In genomic region chr19:18548668-18549067, GRCm38 (mm10) we compare ENCODE assay signal across 9 mouse cellular contexts.
A peak's percentile ranks its signal among the peaks of the same experiment; 100 is the strongest.
DNase-seq lines count a peak whose midpoint lies in the region; ATAC-seq and TF ChIP-seq lines count a peak whose summit lies in the region.
"Had no signal": no experiment of that assay in that cellular context is flagged by ENCODE, and none has a peak within 500 bp of the region (broad histone marks: within the 10 kb centered on the region; RNA-seq: fewer than 3 reads in every experiment).

No protein-coding gene starts in this region.

- H3K9ac ChIP-seq in intestine, postnatal 0 days (ENCODE audit: low read depth, low read length): no peak overlapping the region
- H3K9ac ChIP-seq in intestine, embryonic 15.5 days: no peak overlapping the region
- H3K9ac ChIP-seq in embryonic facial prominence, embryonic 14.5 days (ENCODE audit: low read depth, low read length): no peak overlapping the region
- H3K9ac ChIP-seq in hindbrain, embryonic 16.5 days (ENCODE audit: low read depth, low read length): no peak overlapping the region
- no peak overlapping the region for H3K9ac ChIP-seq in midbrain, embryonic 16.5 days (ENCODE audit: low read depth, low read length)
- H3K9ac ChIP-seq: embryonic facial prominence, embryonic 12.5 days had no signal

- no peak overlapping the region for H3K4me3 ChIP-seq in intestine, postnatal 0 days (ENCODE audit: low read depth, low read length)
- no peak overlapping the region for H3K4me3 ChIP-seq in intestine, embryonic 15.5 days (replicated peaks)
- no peak overlapping the region for H3K4me3 ChIP-seq in embryonic facial prominence, embryonic 14.5 days (ENCODE audit: low read depth, low read length)
- no peak overlapping the region for H3K4me3 ChIP-seq in hindbrain, embryonic 16.5 days (ENCODE audit: low read length)
- no peak overlapping the region for H3K4me3 ChIP-seq in midbrain, embryonic 16.5 days (ENCODE audit: low read depth, low read length)
- H3K4me3 ChIP-seq: embryonic facial prominence, embryonic 12.5 days had no signal

- TF ChIP-seq CTCF in intestine, postnatal 0 days (IDR thresholded peaks at IDR 0.05; ENCODE audit: low read depth): peak; percentile 83

- WGBS in intestine, postnatal 0 days: 10% methylated on average over 4 of the region's 4 CpGs
- 3% methylated on average over 4 of the region's 4 CpGs for WGBS in intestine, embryonic 15.5 days
- 9% methylated on average over 4 of the region's 4 CpGs for WGBS in embryonic facial prominence, embryonic 14.5 days
- 17% methylated on average over 4 of the region's 4 CpGs for WGBS in hindbrain, embryonic 16.5 days
- WGBS in midbrain, embryonic 16.5 days: 12% methylated on average over 4 of the region's 4 CpGs

- no peak overlapping the region for H3K4me2 ChIP-seq in intestine, postnatal 0 days (replicated peaks; ENCODE audit: low read depth)
- no peak overlapping the region for H3K4me2 ChIP-seq in intestine, embryonic 15.5 days (replicated peaks)
- H3K4me2 ChIP-seq in embryonic facial prominence, embryonic 14.5 days (ENCODE audit: low read depth, low read length): no peak overlapping the region
- H3K4me2 ChIP-seq in hindbrain, embryonic 16.5 days (ENCODE audit: low read length): no peak overlapping the region
- H3K4me2 ChIP-seq in midbrain, embryonic 16.5 days (ENCODE audit: low read length): no peak overlapping the region
- H3K4me2 ChIP-seq: embryonic facial prominence, embryonic 12.5 days had no signal

- H3K36me3 ChIP-seq in intestine, postnatal 0 days (ENCODE audit: control insufficient read depth, insufficient read depth): no peaks in the 10 kb centered on the region
- no peaks in the 10 kb centered on the region for H3K36me3 ChIP-seq in intestine, embryonic 15.5 days
- no peaks in the 10 kb centered on the region for H3K36me3 ChIP-seq in embryonic facial prominence, embryonic 14.5 days (ENCODE audit: control insufficient read depth, insufficient read depth, low read length)
- no peaks in the 10 kb centered on the region for H3K36me3 ChIP-seq in hindbrain, embryonic 16.5 days (ENCODE audit: control insufficient read depth, insufficient read depth, low read length)
- no peaks in the 10 kb centered on the region for H3K36me3 ChIP-seq in midbrain, embryonic 16.5 days (ENCODE audit: control insufficient read depth, insufficient read depth, low read length)
- H3K36me3 ChIP-seq: embryonic facial prominence, embryonic 12.5 days had no signal

- DNase-seq in adrenal gland, postnatal 14 days: peak; percentile 73
- peak; percentile 83 for DNase-seq in embryonic facial prominence, embryonic 14.5 days (ENCODE audit: low spot score)
- DNase-seq in left cerebral cortex, adult 9 months (ENCODE audit: low spot score in 2 of 2): peak; percentile 20 to 88
- DNase-seq in thymus, postnatal 0 days (ENCODE audit: low spot score): peak; percentile 31

- H3K27ac ChIP-seq in intestine, postnatal 0 days (ENCODE audit: low read depth, low read length): no peak overlapping the region
- H3K27ac ChIP-seq in intestine, embryonic 15.5 days: no peak overlapping the region
- no peak overlapping the region for H3K27ac ChIP-seq in embryonic facial prominence, embryonic 14.5 days (replicated peaks; ENCODE audit: low read depth, low read length)
- H3K27ac ChIP-seq in hindbrain, embryonic 16.5 days (ENCODE audit: low read depth, low read length): no peak overlapping the region
- H3K27ac ChIP-seq in midbrain, embryonic 16.5 days (ENCODE audit: low read length): no peak overlapping the region
- H3K27ac ChIP-seq: embryonic facial prominence, embryonic 12.5 days had no signal

- H3K9me3 ChIP-seq in intestine, postnatal 0 days (ENCODE audit: control insufficient read depth): no peaks in the 10 kb centered on the region
- no peaks in the 10 kb centered on the region for H3K9me3 ChIP-seq in intestine, embryonic 15.5 days
- no peaks in the 10 kb centered on the region for H3K9me3 ChIP-seq in embryonic facial prominence, embryonic 14.5 days (ENCODE audit: control insufficient read depth, low read length)
- H3K9me3 ChIP-seq in hindbrain, embryonic 16.5 days (ENCODE audit: control insufficient read depth, low read length): no peaks in the 10 kb centered on the region
- H3K9me3 ChIP-seq in midbrain, embryonic 16.5 days (replicated peaks; ENCODE audit: control insufficient read depth, low read length, poor library complexity, severe bottlenecking): no peaks in the 10 kb centered on the region
- H3K9me3 ChIP-seq: embryonic facial prominence, embryonic 12.5 days had no signal

- no peak for ATAC-seq in intestine, postnatal 0 days
- no peak for ATAC-seq in intestine, embryonic 15.5 days
- no peak; the same call in 1 of the 2 replicates for ATAC-seq in embryonic facial prominence, embryonic 14.5 days (ENCODE audit: low read depth)
- peak; percentile 78; the same call in 1 of the 2 replicates for ATAC-seq in hindbrain, embryonic 16.5 days
- ATAC-seq in midbrain, embryonic 16.5 days: peak; percentile 75; the same call in 1 of the 2 replicates

- H3K4me1 ChIP-seq in intestine, postnatal 0 days (replicated peaks; ENCODE audit: control insufficient read depth, insufficient read depth, low read length): no peaks in the 10 kb centered on the region
- no peaks in the 10 kb centered on the region for H3K4me1 ChIP-seq in intestine, embryonic 15.5 days (replicated peaks)
- H3K4me1 ChIP-seq in embryonic facial prominence, embryonic 14.5 days (ENCODE audit: control insufficient read depth, insufficient read depth, low read length): no peaks in the 10 kb centered on the region
- no peaks in the 10 kb centered on the region for H3K4me1 ChIP-seq in hindbrain, embryonic 16.5 days (ENCODE audit: control insufficient read depth, insufficient read depth, low read depth, low read length)
- H3K4me1 ChIP-seq in midbrain, embryonic 16.5 days (ENCODE audit: control insufficient read depth, insufficient read depth, low read length): no peaks in the 10 kb centered on the region
- H3K4me1 ChIP-seq: embryonic facial prominence, embryonic 12.5 days had no signal

- no peaks in the 10 kb centered on the region for H3K27me3 ChIP-seq in intestine, postnatal 0 days (replicated peaks; ENCODE audit: control insufficient read depth, insufficient read depth, low read length)
- no peaks in the 10 kb centered on the region for H3K27me3 ChIP-seq in intestine, embryonic 15.5 days (replicated peaks)
- H3K27me3 ChIP-seq in embryonic facial prominence, embryonic 14.5 days (replicated peaks; ENCODE audit: control insufficient read depth, insufficient read depth, low read length): no peaks in the 10 kb centered on the region
- H3K27me3 ChIP-seq in hindbrain, embryonic 16.5 days (replicated peaks; ENCODE audit: control insufficient read depth, insufficient read depth, low read length): no peaks in the 10 kb centered on the region
- no peaks in the 10 kb centered on the region for H3K27me3 ChIP-seq in midbrain, embryonic 16.5 days (ENCODE audit: control insufficient read depth, insufficient read depth, low read depth, low read length)
- H3K27me3 ChIP-seq: embryonic facial prominence, embryonic 12.5 days had no signal

Comparison
In these comparisons a context has a peak if more than half of its experiments do, and no peak if none do; other contexts are left out.
1. ATAC-seq: peak in hindbrain, embryonic 16.5 days (single experiment) and midbrain, embryonic 16.5 days (single experiment); none in intestine, postnatal 0 days (single experiment), intestine, embryonic 15.5 days (single experiment) and embryonic facial prominence, embryonic 14.5 days (single experiment).
2. DNase-seq: peak in every context shown above with its lines; median percentile 83 in embryonic facial prominence, embryonic 14.5 days; 73 in adrenal gland, postnatal 14 days; 54 in left cerebral cortex, adult 9 months; 31 in thymus, postnatal 0 days.